Mouse (Mus musculus) left cerebral cortex, adult 18-20 months (tissue): ENCODE measurements around the gene Mef2c. TPM values are rescaled to one million over a fixed set of nuclear protein-coding genes. Genes with fewer than 3 reads are reported as not detected.
A peak's percentile ranks its signal among the peaks of the same experiment; 100 is the strongest.

Source experiments
- DNase-seq, 2 experiments: peaks; one replicate each; pipeline ENCODE4 v3.0.0; 2021 to 2022; ENCODE audit warnings: low spot score in 2 of 2, mixed read lengths in 1 of 2
- total RNA-seq, 2 experiments: library from RNA; stranded (reverse); gene quantifications; 2 replicates each; pipeline ENCODE4 v1.2.3; 2021

The Mef2c gene
- total RNA-seq, 2 experiments from 2014 or later = 551 to 618 TPM

- DNase-seq = peak; percentile 72 to 85
These were observed 20.5 kb downstream of the Mef2c start for GRCm38 (mm10) chr13:83524159-83524901.

DNA sequence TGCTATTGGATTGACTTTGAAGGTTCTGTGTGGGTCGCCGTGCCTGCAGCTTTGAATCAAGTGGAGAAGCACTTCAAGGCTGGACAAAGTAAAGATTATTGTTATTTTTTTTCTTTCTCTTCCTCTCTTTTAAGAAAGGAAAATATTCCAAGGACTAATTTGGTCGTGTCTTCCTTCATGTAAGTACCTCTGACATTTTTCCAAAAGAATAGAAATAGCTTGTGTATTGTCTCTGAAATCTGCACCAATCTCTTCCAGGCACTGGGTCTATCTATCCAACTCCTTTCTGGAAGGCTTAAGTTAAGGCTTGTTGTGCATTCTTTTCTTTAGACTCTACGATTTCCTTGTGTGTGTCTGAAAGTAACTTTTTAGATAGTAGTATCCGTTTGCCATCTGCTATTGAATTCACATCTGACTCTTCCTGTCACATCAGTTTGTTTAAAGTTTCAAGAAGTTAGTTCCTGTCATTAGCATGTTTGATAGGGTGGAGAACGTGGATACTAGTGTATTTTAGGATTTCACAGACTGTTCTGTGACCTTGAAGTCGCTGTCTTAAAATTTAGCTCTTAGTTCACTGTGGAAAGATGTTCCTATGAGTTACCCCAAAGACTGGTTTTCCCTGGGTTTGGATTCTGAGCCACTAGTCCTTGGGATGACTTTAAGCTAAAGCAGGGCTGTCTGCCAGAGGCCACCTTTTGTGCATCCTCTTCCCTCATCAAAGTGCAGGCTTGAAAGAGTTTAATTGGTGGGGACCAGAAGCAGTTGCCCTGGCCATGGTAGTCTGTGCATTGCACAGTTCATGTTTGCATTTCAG, 21.3 kb downstream of the Mef2c start:
- no peak for DNase-seq

GRCm38 (mm10) chr13:83525716-83526005, 21.8 kb downstream of the Mef2c start:
- no peak for DNase-seq

GRCm38 (mm10) chr13:83526066-83526465, 22.2 kb downstream of the Mef2c start:
- DNase-seq = no peak

DNA sequence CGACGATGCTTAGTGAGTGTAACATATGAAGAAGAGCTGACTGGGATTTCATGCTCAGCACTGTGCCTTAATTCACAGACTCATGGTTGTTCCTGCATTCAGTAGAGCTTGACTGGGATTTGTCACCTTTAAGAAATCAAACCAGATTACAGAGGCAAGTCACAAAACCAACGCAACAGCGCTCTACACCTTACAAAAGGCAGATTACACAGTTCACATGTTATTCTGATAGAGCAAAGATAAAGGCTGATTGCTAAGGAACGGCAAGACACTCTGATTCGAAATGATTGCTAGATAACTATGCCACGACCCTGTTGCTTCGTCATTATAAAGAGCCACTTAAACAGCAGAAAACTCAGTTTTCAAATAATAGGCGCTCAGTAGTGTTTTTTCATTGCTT, 24.1 kb downstream of the Mef2c start:
- no peak for DNase-seq

- DNase-seq = no peak
These were observed 26.0 kb downstream of the Mef2c start for GRCm38 (mm10) chr13:83529729-83530314.

GRCm38 (mm10) chr13:83530889-83531288, 27.1 kb downstream of the Mef2c start:
- DNase-seq = no peak

DNA sequence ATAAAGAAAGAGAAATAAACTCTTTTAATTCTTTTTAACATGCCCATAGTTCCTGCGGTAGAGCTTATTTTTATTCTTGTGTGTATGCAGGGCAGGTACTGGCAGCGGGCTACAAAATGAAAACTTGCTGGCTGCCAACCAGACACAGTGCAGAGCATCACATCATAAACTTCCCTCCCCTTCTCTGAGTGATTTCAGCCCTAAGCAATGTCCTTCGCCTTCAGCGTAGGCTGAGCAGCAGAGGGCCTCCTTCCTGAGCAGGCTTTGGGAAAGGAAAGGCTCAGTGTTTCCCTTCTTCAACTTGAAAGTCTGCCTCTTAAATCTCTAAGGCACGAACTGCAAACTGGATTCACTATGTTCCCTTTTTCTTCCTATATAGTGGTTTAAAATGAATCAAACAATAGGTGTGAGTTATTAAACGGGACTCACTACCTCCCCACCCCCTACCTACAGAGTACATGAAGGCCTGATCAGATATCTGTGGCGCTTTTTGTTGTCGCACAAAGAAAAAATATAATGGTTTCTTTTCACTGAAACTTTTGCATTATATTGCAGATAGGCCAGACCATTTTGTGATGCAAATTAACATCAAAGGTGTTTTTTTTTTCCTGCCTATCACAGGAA, 28.2 kb downstream of the Mef2c start:
- DNase-seq = peak; percentile 57 to 63

DNA sequence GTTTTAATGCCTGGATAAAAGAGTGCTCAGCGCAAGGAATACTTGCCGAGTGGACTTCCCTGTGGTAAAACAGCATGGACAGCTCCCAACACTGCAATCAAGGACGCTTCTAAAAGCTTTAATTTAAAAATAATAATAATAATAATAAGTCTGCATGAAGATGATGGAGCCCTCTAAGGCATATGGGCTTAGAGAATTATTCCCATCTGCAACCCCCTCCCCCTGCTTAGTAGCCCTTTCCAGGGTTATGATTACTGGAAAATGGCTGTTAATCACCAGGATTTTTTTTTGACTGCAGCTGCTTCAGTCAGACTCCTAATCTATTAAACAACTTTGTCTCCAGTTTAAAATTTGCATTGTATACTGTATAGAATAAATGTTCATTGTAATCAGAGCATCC, 32.5 kb downstream of the Mef2c start:
- DNase-seq = no peak

DNA sequence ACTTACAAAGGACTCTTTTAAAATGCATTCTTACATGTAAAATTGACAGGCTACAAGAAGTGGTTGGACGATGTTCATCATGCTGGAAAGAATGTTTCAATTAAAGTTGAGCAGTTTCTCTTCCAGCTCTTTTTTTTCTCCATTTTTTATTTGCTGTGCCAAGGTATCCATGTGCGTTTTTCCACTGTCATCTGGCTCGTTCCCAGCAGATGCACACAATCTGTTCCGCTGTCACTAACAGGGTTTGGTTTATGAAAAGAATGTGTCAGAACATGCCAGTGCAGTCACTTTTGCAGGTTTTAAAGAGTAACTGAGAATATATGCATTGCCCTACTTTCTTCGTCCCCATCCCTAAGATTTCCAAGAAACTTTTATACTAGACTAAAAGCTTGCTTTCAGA, 33.3 kb downstream of the Mef2c start:
- DNase-seq = peak; percentile 62 to 75

DNA sequence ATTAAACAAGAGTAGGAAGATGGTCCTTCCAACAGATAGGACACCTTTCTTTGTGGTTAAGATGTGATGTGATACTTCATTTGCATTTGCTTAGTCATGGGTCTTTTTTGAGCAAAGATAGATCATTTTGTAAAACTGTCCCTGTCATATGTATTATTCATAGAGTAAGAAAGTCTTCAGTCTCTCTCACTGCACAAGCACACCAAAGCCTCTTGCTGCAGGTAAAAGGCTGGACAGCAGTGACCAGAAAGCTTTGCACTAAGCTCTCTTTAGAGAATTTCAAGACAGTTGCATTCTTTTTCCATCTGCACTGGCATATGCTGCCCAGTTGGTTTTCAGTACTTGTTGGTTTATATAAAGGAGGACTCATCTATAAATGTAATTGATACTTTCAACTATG, 36.1 kb downstream of the Mef2c start:
- DNase-seq = no peak

GRCm38 (mm10) chr13:83542666-83543065, 38.8 kb downstream of the Mef2c start:
- DNase-seq = no peak

DNA sequence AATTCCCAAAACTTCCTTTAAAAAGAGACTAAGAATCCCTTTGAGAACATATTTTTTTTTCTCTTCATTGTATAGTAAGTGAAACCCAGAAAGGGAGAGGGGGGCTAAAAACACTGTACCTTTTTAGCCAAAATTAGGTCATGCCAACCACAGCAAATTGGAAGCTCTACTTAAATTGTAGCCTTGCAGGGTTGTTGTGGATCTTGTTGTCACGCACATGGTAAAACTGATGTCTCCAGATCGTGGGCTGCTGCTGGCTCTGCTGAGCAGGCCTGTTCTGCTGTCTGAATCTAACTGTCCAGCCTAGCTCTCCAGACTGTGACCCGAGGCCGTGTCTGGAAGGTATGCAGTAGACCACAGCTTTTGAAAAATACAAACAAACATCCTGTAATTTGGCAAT, 40.9 kb downstream of the Mef2c start:
- no peak for DNase-seq

DNA sequence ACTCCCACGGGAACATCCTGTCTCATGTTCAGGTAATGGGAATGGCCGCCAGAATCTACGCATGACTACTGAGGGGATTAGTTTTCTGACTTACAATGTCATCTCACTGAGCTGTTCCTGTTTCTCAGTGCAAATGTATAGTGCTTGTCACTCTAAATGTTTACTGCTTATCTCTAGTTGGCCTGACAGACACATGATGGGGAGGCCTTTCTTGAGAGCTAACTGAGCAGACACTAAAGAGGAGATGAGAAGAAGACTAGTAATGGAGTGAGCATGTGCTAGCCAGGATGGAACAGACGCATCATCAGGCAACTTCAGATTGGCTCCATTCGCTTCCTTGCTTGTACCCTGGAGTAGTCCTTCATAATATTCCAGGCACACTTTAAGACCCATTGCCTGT, 43.0 kb downstream of the Mef2c start:
- DNase-seq = no peak

DNA sequence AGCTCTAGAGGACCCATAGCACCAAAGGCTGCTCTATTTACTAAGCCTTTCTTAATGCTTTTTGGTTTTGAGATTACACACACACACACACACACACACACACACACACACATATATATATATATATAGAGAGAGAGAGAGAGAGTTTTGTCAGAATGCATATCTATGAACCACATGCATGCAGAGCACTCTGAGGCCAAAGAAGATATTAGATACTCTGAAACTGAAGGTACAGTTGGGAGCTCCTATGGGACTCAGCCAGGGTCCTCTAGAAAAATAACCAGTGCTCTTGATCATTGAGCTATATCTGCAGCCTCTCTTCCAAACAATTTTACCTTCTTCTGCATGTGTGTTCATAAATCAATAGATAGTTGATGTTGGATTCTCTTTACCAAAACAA, 47.4 kb downstream of the Mef2c start:
- no peak for DNase-seq

- no peak for DNase-seq
These were observed 48.2 kb downstream of the Mef2c start for GRCm38 (mm10) chr13:83552051-83552450.

GRCm38 (mm10) chr13:83563261-83563660, 59.4 kb downstream of the Mef2c start:
- no peak for DNase-seq

DNA sequence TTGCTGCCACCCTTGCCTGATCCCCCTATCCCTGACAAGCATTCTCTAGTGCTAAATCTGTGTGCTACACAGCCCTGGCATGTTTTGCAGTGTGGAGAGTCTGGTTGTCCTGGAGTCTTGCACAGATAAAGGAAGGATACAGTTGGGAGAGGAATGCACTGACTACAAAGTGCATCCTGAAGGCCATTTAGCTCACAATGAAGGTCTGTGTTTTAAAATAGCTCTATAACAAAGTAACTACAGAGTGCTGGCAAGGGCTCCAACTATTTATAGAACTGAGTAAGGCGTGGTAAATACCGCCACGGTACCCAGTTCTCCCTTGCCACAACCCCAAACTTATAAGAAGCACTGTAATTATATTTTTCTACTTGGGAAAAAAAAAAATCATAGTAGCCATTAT, 61.9 kb downstream of the Mef2c start:
- DNase-seq = no peak

DNA sequence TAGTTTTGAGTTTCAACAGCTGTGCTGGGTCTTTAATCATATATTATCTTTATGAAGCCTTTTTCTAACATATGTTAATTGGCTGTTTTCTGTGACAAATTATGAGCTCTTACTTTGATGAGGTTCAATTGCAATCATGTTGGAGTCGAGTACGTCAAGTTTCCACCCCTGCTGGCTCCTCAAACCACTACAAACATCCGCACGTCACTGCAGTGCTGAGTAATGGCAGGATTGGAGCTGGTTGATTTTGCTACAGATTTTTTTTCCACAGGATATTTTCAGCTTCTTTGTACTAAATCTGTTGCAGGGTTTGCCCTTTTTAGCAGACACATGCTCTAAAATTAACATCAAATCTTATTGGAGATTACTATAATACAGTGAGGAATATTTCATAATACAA, 62.3 kb downstream of the Mef2c start:
- DNase-seq = peak in 1 of 2 experiments; percentile 47

GRCm38 (mm10) chr13:83566834-83567534, 63.1 kb downstream of the Mef2c start:
- no peak for DNase-seq

DNA sequence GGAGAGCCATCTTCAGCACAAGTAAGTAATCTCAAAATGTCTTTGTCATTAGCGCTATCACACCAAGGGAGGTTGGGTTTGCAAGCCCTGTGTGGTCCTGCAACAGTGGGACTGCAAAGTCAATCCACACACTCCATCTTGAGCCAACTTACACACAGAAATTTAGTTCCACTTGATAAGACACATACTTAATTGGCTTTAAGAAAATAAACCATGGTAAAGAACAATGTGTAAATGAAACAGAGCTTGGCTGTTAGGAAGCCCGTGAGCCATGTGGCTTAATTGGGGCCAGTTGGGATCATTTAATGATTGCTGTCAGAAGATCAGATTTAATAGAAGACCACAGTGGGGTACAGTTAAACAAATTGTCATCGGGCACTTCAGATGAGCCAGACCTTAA, 63.8 kb downstream of the Mef2c start:
- DNase-seq = no peak
